Mouse (Mus musculus): ENCODE measurements around the gene Spef2. TPM values are rescaled to one million over a fixed set of nuclear protein-coding genes. Genes with fewer than 3 reads are reported as not detected.
"Not testable (repeated sequence)": the region's sequence is repeated elsewhere in the genome, so short reads cannot be mapped to it uniquely, and the experiment has no call there.

The Spef2 gene
- polyA plus RNA-seq, 1 experiment from 2014 or later: 0.42 TPM

DNA sequence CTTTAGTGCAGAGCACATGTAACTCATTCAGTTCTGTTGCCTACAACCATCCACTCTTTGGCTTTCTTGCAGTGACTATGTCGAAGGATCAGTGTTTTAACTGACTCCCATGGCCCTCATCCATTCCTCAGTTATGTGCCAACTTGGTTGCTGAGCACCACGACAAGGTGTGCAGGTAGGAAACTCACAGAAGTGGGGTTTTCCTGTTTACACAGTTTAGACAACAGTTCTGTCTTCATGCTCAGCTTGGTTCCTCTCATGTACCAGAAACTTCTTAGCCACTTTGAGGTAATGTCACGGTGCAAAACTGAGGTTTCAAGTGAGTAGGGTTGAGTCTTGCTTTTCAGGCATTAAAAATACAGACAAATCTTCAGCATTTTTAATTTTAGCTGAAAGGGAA is 184.5 kb downstream of the Spef2 start:
- no peak for ATAC-seq (replicated peaks; ENCODE audit: insufficient number of reproducible peaks, low FRiP score, low TSS enrichment, low read depth)
- no peak for DNase-seq (ENCODE audit: low spot score)
- Histone ChIP-seq H3K27me3 (ENCODE audit: control insufficient read depth, insufficient read depth, low read length) (no peaks in the 10 kb centered on the region), H3K9me3 (replicated peaks; ENCODE audit: control insufficient read depth, low read length) (no peaks in the 10 kb centered on the region), H3K4me2 (ENCODE audit: low read depth, low read length) (no peak overlapping the region), H3K36me3 (replicated peaks; ENCODE audit: control insufficient read depth, insufficient read depth, low read depth, low read length) (no peaks in the 10 kb centered on the region), H3K4me3 (ENCODE audit: low read depth, low read length) (no peak overlapping the region), H3K27ac (replicated peaks; ENCODE audit: low read depth, low read length) (no peak overlapping the region), H3K4me1 (ENCODE audit: control insufficient read depth, insufficient read depth, low read length) (no peaks in the 10 kb centered on the region), H3K9ac (replicated peaks; ENCODE audit: low read length) (no peak overlapping the region)
- WGBS: 79% methylated on average over 3 of the region's 3 CpGs

DNA sequence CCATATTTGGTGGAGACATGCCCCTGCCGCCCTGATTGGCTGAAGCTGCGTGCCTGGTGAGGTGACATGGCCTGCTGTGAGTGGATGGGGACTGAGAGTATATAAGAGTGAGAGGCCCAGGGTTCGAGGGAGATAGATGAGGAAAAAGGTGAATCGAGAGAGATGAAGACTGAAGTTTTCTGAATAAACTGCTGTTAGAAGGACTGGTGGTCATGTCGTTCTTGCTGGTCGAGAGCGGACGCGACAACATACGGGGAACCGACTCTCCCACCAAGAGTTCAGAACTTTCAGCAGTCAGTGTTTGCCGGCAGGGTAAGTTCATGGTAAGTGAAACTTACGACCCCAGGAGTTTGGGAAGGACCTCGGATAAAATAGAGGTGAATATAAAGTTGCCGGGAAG is 191.4 kb downstream of the Spef2 start:
- 93% methylated on average over 13 of the region's 15 CpGs for WGBS
- H3K4me3 ChIP-seq (ENCODE audit: low read depth, low read length); H3K4me2 ChIP-seq (ENCODE audit: low read depth, low read length); H3K9me3 ChIP-seq (replicated peaks; ENCODE audit: control insufficient read depth, low read length); DNase-seq (ENCODE audit: low spot score); H3K27me3 ChIP-seq (ENCODE audit: control insufficient read depth, insufficient read depth, low read length); H3K36me3 ChIP-seq (replicated peaks; ENCODE audit: control insufficient read depth, insufficient read depth, low read depth, low read length); H3K4me1 ChIP-seq (ENCODE audit: control insufficient read depth, insufficient read depth, low read length); H3K27ac ChIP-seq (replicated peaks; ENCODE audit: low read depth, low read length); H3K9ac ChIP-seq (replicated peaks; ENCODE audit: low read length); ATAC-seq (replicated peaks; ENCODE audit: insufficient number of reproducible peaks, low FRiP score, low TSS enrichment, low read depth): not testable (repeated sequence)

DNA sequence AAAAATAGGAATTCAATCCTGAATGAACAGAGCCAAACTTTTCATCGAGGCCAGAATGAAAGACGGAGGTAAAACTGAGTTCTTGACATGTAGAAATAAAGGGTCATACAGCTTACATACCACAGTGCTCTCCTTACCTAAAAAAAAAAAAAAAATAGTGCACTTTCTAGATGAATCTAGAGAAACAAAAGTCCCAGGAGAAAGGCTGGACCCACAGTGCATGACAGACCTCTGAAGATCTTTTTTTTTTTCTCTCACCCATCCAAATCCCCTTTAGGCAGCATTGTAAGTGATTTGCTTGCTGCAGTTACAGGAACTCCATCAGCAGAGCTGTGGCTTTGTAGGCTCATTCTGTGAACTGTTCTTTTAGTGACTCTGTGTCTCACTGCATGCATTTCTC is 199.7 kb downstream of the Spef2 start:
- H3K4me2 ChIP-seq (ENCODE audit: low read depth, low read length): no peak overlapping the region
- no peaks in the 10 kb centered on the region for H3K9me3 ChIP-seq (replicated peaks; ENCODE audit: control insufficient read depth, low read length)
- H3K4me3 ChIP-seq (ENCODE audit: low read depth, low read length): no peak overlapping the region
- no peaks in the 10 kb centered on the region for H3K36me3 ChIP-seq (replicated peaks; ENCODE audit: control insufficient read depth, insufficient read depth, low read depth, low read length)
- no peak overlapping the region for H3K27ac ChIP-seq (replicated peaks; ENCODE audit: low read depth, low read length)
- H3K27me3 ChIP-seq (ENCODE audit: control insufficient read depth, insufficient read depth, low read length): no peaks in the 10 kb centered on the region
- H3K4me1 ChIP-seq (ENCODE audit: control insufficient read depth, insufficient read depth, low read length): no peaks in the 10 kb centered on the region
- no peak overlapping the region for H3K9ac ChIP-seq (replicated peaks; ENCODE audit: low read length)
- ATAC-seq (replicated peaks; ENCODE audit: insufficient number of reproducible peaks, low FRiP score, low TSS enrichment, low read depth) (no peak), DNase-seq (ENCODE audit: low spot score) (no peak)
- 78% methylated on average over 2 of the region's 2 CpGs for WGBS

DNA sequence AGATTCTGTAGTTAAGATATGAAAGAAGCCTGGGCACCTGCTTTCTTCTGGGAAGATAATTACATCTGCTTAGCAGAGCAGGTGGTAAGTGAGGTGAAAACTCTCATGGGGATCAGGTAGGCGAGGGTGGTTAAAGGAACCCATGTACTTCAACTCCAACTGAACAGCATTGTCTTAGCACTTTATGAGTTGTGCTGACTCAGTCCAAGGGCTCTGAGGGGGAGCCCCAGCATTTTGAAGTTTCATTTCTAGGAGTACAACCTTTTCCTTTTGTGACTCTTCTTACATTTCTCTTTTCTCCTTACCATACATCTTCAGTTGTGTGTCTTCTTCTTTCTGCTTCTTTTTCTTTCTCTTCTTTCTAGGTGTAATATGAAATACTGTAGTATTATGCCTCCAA is 213.5 kb downstream of the Spef2 start:
- H3K27ac ChIP-seq (replicated peaks; ENCODE audit: low read depth, low read length): no peak overlapping the region
- H3K4me1 ChIP-seq (ENCODE audit: control insufficient read depth, insufficient read depth, low read length): no peaks in the 10 kb centered on the region
- ATAC-seq (replicated peaks; ENCODE audit: insufficient number of reproducible peaks, low FRiP score, low TSS enrichment, low read depth) (no peak), DNase-seq (ENCODE audit: low spot score) (no peak)
- no peak overlapping the region for H3K4me3 ChIP-seq (ENCODE audit: low read depth, low read length)
- no peak overlapping the region for H3K4me2 ChIP-seq (ENCODE audit: low read depth, low read length)
- H3K36me3 ChIP-seq (replicated peaks; ENCODE audit: control insufficient read depth, insufficient read depth, low read depth, low read length): no peaks in the 10 kb centered on the region
- H3K27me3 ChIP-seq (ENCODE audit: control insufficient read depth, insufficient read depth, low read length): no peaks in the 10 kb centered on the region
- no peak overlapping the region for H3K9ac ChIP-seq (replicated peaks; ENCODE audit: low read length)
- WGBS: 68% methylated on average over 1 of the region's 1 CpGs
- H3K9me3 ChIP-seq (replicated peaks; ENCODE audit: control insufficient read depth, low read length): no peaks in the 10 kb centered on the region

DNA sequence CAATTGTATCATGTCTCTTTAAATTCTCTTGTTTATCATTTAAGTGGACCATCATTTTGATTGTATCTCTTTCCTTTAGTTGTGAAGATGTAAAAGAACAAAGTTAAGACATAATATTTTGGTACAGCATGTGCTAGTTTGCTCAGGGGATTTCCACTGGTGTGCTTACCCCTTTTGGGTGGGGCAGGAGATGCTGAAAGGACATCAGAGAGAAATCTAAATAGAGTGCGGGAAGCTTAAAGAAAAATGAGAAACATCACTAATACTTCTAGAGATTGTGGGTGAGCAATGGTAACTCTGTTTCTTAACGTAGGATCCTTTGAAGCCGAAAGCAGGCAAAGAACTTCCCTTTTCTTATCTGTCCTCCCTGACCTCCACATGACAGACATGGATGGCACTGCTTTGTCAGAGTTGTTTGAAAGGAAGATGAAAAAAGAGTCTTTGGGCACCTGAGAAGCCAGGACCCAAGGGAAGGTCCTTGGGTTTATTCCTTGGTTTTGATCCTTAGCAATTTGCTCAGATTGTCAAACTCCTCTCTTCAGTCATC is 215.2 kb downstream of the Spef2 start:
- Histone ChIP-seq H3K9me3 (replicated peaks; ENCODE audit: control insufficient read depth, low read length) (no peaks in the 10 kb centered on the region), H3K4me2 (ENCODE audit: low read depth, low read length) (no peak overlapping the region), H3K27ac (replicated peaks; ENCODE audit: low read depth, low read length) (no peak overlapping the region), H3K4me1 (ENCODE audit: control insufficient read depth, insufficient read depth, low read length) (no peaks in the 10 kb centered on the region), H3K27me3 (ENCODE audit: control insufficient read depth, insufficient read depth, low read length) (no peaks in the 10 kb centered on the region), H3K9ac (replicated peaks; ENCODE audit: low read length) (no peak overlapping the region), H3K36me3 (replicated peaks; ENCODE audit: control insufficient read depth, insufficient read depth, low read depth, low read length) (no peaks in the 10 kb centered on the region), H3K4me3 (ENCODE audit: low read depth, low read length) (no peak overlapping the region)
- ATAC-seq (replicated peaks; ENCODE audit: insufficient number of reproducible peaks, low FRiP score, low TSS enrichment, low read depth): no peak
- DNase-seq (ENCODE audit: low spot score): no peak
- 83% methylated on average over 3 of the region's 3 CpGs for WGBS

DNA sequence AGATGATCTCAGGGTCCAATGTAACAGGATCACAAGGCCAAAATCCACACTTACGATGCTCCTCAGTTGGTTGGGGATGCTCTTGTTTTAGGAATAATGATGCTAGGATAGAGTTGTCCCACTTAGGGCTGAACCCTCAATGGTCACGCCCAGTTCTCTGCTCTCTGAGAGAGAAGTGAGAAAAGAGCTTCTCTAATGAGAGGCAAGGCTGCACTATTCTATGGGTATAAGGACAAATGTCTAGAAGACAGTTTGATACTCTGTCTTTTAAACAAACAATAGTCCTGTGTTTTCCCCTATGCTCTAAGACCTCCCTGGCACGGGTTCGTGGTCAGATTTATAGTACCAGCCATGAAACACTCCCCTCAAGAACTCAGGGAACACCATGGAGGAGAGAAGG is 218.6 kb downstream of the Spef2 start, which contains the start of gene Il7r:
Gene Il7r (minus strand): TSS at position 101 of the 400 bp plus-strand sequence.
- no peak within 1 kb of the TSS for H3K27ac ChIP-seq (replicated peaks; ENCODE audit: low read depth, low read length)
- no peak for ATAC-seq (replicated peaks; ENCODE audit: insufficient number of reproducible peaks, low FRiP score, low TSS enrichment, low read depth)
- H3K36me3 ChIP-seq (replicated peaks; ENCODE audit: control insufficient read depth, insufficient read depth, low read depth, low read length): no peaks in the 10 kb centered on the region
- DNase-seq (ENCODE audit: low spot score): no peak
- H3K9me3 ChIP-seq (replicated peaks; ENCODE audit: control insufficient read depth, low read length): no peaks in the 10 kb centered on the region
- no peak within 1 kb of the TSS for H3K9ac ChIP-seq (replicated peaks; ENCODE audit: low read length)
- WGBS: 83% methylated on average over 4 of the region's 4 CpGs
- no peaks in the 10 kb centered on the region for H3K4me1 ChIP-seq (ENCODE audit: control insufficient read depth, insufficient read depth, low read length)
- H3K4me3 ChIP-seq (ENCODE audit: low read depth, low read length): no peak within 1 kb of the TSS
- no peaks in the 10 kb centered on the region for H3K27me3 ChIP-seq (ENCODE audit: control insufficient read depth, insufficient read depth, low read length)
- no peak within 1 kb of the TSS for H3K4me2 ChIP-seq (ENCODE audit: low read depth, low read length)

DNA sequence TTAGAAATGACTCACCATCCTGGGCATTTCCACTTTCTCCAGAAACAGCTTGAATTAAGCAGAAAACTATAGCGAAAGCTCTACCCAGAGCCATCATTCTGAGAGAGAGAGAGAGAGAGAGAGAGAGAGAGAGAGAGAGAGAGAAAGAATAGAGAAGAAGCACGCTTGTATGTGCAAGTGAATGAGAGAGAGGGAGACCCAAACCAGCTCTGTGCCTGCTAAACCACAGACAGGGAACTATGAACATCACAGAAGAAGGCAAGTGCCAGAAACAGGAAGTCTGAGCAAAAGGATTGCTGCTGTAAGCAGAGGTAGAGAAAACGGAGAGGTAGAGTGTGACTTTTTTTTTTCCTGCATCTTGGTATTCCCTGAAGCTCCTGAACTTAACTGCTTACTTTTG is 219.0 kb downstream of the Spef2 start:
- Histone ChIP-seq H3K9ac (replicated peaks; ENCODE audit: low read length) (no peak overlapping the region), H3K4me3 (ENCODE audit: low read depth, low read length) (no peak overlapping the region), H3K36me3 (replicated peaks; ENCODE audit: control insufficient read depth, insufficient read depth, low read depth, low read length) (no peaks in the 10 kb centered on the region), H3K4me1 (ENCODE audit: control insufficient read depth, insufficient read depth, low read length) (no peaks in the 10 kb centered on the region), H3K9me3 (replicated peaks; ENCODE audit: control insufficient read depth, low read length) (no peaks in the 10 kb centered on the region), H3K27me3 (ENCODE audit: control insufficient read depth, insufficient read depth, low read length) (no peaks in the 10 kb centered on the region), H3K27ac (replicated peaks; ENCODE audit: low read depth, low read length) (no peak overlapping the region), H3K4me2 (ENCODE audit: low read depth, low read length) (no peak overlapping the region)
- DNase-seq (ENCODE audit: low spot score) (no peak), ATAC-seq (replicated peaks; ENCODE audit: insufficient number of reproducible peaks, low FRiP score, low TSS enrichment, low read depth) (no peak)
- 79% methylated on average over 3 of the region's 3 CpGs for WGBS

Measured in embryonic facial prominence, embryonic 11.5 days (tissue).